Mouse (Mus musculus) G1E (cell line): ENCODE measurements at regions not wholly inside any gene's neighbourhood (a gene's known extent, or its start where the extent isn't known, plus 50 kb on each side); places are given as distances from the start of the nearest gene placed in this dataset.

Experiments
- CTCF ChIP-seq: IDR thresholded peaks from 2 replicates; pipeline ENCODE4 v1.5.1; 2012; ENCODE audit warnings: low read depth, low read length, inconsistent platforms, mixed read lengths
- GATA1 ChIP-seq: IDR thresholded peaks from 2 replicates; pipeline ENCODE4 v1.6.1; 2012; ENCODE audit warnings: borderline replicate concordance, low read length, inconsistent platforms, mixed read lengths
- GATA2 ChIP-seq: IDR thresholded peaks from 2 replicates; pipeline ENCODE4 v1.6.1; 2012; ENCODE audit warnings: low read depth, low read length, inconsistent platforms, borderline replicate concordance
- POLR2AphosphoS5 ChIP-seq: IDR thresholded peaks from 2 replicates; pipeline ENCODE4 v1.6.1; 2012; ENCODE audit warnings: low read depth, low read length, inconsistent platforms; ENCODE audit not compliant: insufficient replicate concordance
- TAL1 ChIP-seq: conservative IDR thresholded peaks from 2 replicates; pipeline ENCODE4 v1.6.1; 2012; ENCODE audit warnings: low read depth, low read length, inconsistent platforms, mixed read lengths

GRCm38 (mm10) chr13:35435173-35435572 lies 224.5 kb upstream of the Cdyl start:
- no peak for TF ChIP-seq TAL1
- no peak for TF ChIP-seq CTCF
- TF ChIP-seq POLR2AphosphoS5: no peak
- TF ChIP-seq GATA1: no peak
- TF ChIP-seq GATA2: no peak
